Mouse (Mus musculus): Measurements from ENCODE around the gene Sptbn4.
"Not testable (repeated sequence)": the region's sequence is repeated elsewhere in the genome, so short reads cannot be mapped to it uniquely, and the experiment has no call there.

Sptbn4 gene

GRCm38 (mm10) chr7:27447419-27448286 is at the start of gene Sptbn4, which contains the start of gene Blvrb:
Gene Sptbn4 (minus strand): TSS chr7:27447686.
Gene Blvrb (plus strand): TSS chr7:27447978.
- peak; percentile 96 for DNase-seq (ENCODE audit: extremely low read depth, low read depth, low spot score)

- DNase-seq (ENCODE audit: extremely low read depth, low read depth, low spot score) = not testable (repeated sequence)
Measured at GRCm38 (mm10) chr7:27494659-27495367, 47.3 kb upstream of the Sptbn4 start.

GRCm38 (mm10) chr7:27493450-27493849 is 46.0 kb upstream of the Sptbn4 start:
- DNase-seq (ENCODE audit: extremely low read depth, low read depth, low spot score) = no peak

- DNase-seq (ENCODE audit: extremely low read depth, low read depth, low spot score) = no peak
Measured at GRCm38 (mm10) chr7:27493022-27493421, 45.5 kb upstream of the Sptbn4 start.

GRCm38 (mm10) chr7:27491856-27492255 is 44.4 kb upstream of the Sptbn4 start:
- DNase-seq (ENCODE audit: extremely low read depth, low read depth, low spot score) = no peak

- DNase-seq (ENCODE audit: extremely low read depth, low read depth, low spot score) = peak; percentile 40
Measured at GRCm38 (mm10) chr7:27490543-27491329, 43.2 kb upstream of the Sptbn4 start.

GRCm38 (mm10) chr7:27490227-27490542 is 42.7 kb upstream of the Sptbn4 start:
- no peak for DNase-seq (ENCODE audit: extremely low read depth, low read depth, low spot score)

GRCm38 (mm10) chr7:27489270-27489869 is 41.9 kb upstream of the Sptbn4 start:
- no peak for DNase-seq (ENCODE audit: extremely low read depth, low read depth, low spot score)

- DNase-seq (ENCODE audit: extremely low read depth, low read depth, low spot score) = no peak
Measured at GRCm38 (mm10) chr7:27487740-27488268, 40.3 kb upstream of the Sptbn4 start.

GRCm38 (mm10) chr7:27486770-27487697 is 39.5 kb upstream of the Sptbn4 start, which contains the start of gene Sertad1:
Gene Sertad1 (plus strand): TSS chr7:27486910.
- DNase-seq (ENCODE audit: extremely low read depth, low read depth, low spot score) = peak; percentile 83

- no peak for DNase-seq (ENCODE audit: extremely low read depth, low read depth, low spot score)
Measured at GRCm38 (mm10) chr7:27486102-27486769, 38.8 kb upstream of the Sptbn4 start.

- DNase-seq (ENCODE audit: extremely low read depth, low read depth, low spot score) = no peak
Measured at GRCm38 (mm10) chr7:27483860-27484259, 36.4 kb upstream of the Sptbn4 start.

- DNase-seq (ENCODE audit: extremely low read depth, low read depth, low spot score) = no peak
Measured at GRCm38 (mm10) chr7:27481627-27481969, 34.1 kb upstream of the Sptbn4 start.

GRCm38 (mm10) chr7:27480927-27481626 is 33.6 kb upstream of the Sptbn4 start:
- DNase-seq (ENCODE audit: extremely low read depth, low read depth, low spot score) = no peak

GRCm38 (mm10) chr7:27480506-27480905 is 33.0 kb upstream of the Sptbn4 start:
- DNase-seq (ENCODE audit: extremely low read depth, low read depth, low spot score) = no peak

- DNase-seq (ENCODE audit: extremely low read depth, low read depth, low spot score) = no peak
Measured at GRCm38 (mm10) chr7:27479750-27480149, 32.3 kb upstream of the Sptbn4 start.

- DNase-seq (ENCODE audit: extremely low read depth, low read depth, low spot score) = no peak
Measured at GRCm38 (mm10) chr7:27478561-27478960, 31.1 kb upstream of the Sptbn4 start.

- DNase-seq (ENCODE audit: extremely low read depth, low read depth, low spot score) = no peak
Measured at GRCm38 (mm10) chr7:27476098-27476635, 28.7 kb upstream of the Sptbn4 start.
